Mouse (Mus musculus): ENCODE measurements around the gene Sod1. TPM values are rescaled to one million over a fixed set of nuclear protein-coding genes. Genes with fewer than 3 reads are reported as not detected.
"Not testable (repeated sequence)": the region's sequence is repeated elsewhere in the genome, so short reads cannot be mapped to it uniquely, and the experiment has no call there.

Gene Sod1
- polyA plus RNA-seq, 1 experiment from 2014 or later = 977 TPM

GRCm38 (mm10) chr16:90233702-90234101 lies 13.1 kb downstream of the Sod1 start:
- Histone ChIP-seq H3K4me3 (no peak overlapping the region), H3K4me2 (no peak overlapping the region), H3K4me1 (no peaks in the 10 kb centered on the region), H3K36me3 (peaks cover 36% of the 10 kb centered on the region), H3K27me3 (no peaks in the 10 kb centered on the region), H3K9ac (no peak overlapping the region), H3K9me3 (no peaks in the 10 kb centered on the region), H3K27ac (no peak overlapping the region)
- ATAC-seq (ENCODE audit: insufficient number of reproducible peaks, insufficient read depth, low FRiP score, low TSS enrichment, low read depth) = no peak
- WGBS = 93% methylated on average over 10 of the region's 10 CpGs

- Histone ChIP-seq H3K4me3 (no peak overlapping the region), H3K4me1 (no peaks in the 10 kb centered on the region), H3K27ac (no peak overlapping the region), H3K27me3 (no peaks in the 10 kb centered on the region), H3K4me2 (no peak overlapping the region), H3K36me3 (peaks cover 39% of the 10 kb centered on the region), H3K9ac (no peak overlapping the region), H3K9me3 (no peaks in the 10 kb centered on the region)
- 82% methylated on average over 6 of the region's 6 CpGs for WGBS
- no peak for ATAC-seq (ENCODE audit: insufficient number of reproducible peaks, insufficient read depth, low FRiP score, low TSS enrichment, low read depth)
Observed at GRCm38 (mm10) chr16:90234617-90235016, 14.1 kb downstream of the Sod1 start.

- H3K4me1 ChIP-seq = no peaks in the 10 kb centered on the region
- no peak overlapping the region for H3K9ac ChIP-seq
- no peak overlapping the region for H3K4me3 ChIP-seq
- ATAC-seq (ENCODE audit: insufficient number of reproducible peaks, insufficient read depth, low FRiP score, low TSS enrichment, low read depth) = no peak
- H3K27ac ChIP-seq = no peak overlapping the region
- no peak overlapping the region for H3K4me2 ChIP-seq
- H3K27me3 ChIP-seq = no peaks in the 10 kb centered on the region
- peaks cover 38% of the 10 kb centered on the region for H3K36me3 ChIP-seq
- H3K9me3 ChIP-seq = no peaks in the 10 kb centered on the region
- WGBS = 94% methylated on average over 3 of the region's 3 CpGs
Observed at GRCm38 (mm10) chr16:90235188-90235587, 14.6 kb downstream of the Sod1 start.

GRCm38 (mm10) chr16:90239128-90239746 lies 18.7 kb downstream of the Sod1 start:
- no peaks in the 10 kb centered on the region for H3K4me1 ChIP-seq
- H3K27ac ChIP-seq = no peak overlapping the region
- H3K36me3 ChIP-seq = peaks cover 66% of the 10 kb centered on the region
- no peak overlapping the region for H3K4me2 ChIP-seq
- WGBS = 88% methylated on average over 6 of the region's 6 CpGs
- H3K9me3 ChIP-seq = no peaks in the 10 kb centered on the region
- no peaks in the 10 kb centered on the region for H3K27me3 ChIP-seq
- no peak overlapping the region for H3K4me3 ChIP-seq
- no peak for ATAC-seq (ENCODE audit: insufficient number of reproducible peaks, insufficient read depth, low FRiP score, low TSS enrichment, low read depth)
- no peak overlapping the region for H3K9ac ChIP-seq

DNA sequence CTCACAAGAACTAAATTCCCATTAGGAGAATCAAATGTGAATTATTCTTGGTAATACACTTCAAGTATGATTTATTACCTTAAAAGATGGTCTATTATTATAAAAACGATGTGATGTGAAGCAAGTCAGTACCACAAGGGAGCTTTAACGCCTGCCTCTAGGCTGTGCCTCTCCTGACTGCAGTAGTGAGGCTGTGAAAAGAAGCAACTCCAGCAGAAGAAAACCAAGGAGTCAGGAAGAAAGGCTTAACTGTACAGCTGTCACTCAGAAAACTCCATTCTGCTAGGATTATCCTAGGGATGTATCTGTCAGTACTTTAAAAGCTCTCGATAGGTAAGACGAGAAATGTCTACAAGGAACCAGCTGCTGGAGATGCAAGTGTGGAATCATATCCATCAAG lies 21.3 kb downstream of the Sod1 start:
- ATAC-seq (ENCODE audit: insufficient number of reproducible peaks, insufficient read depth, low FRiP score, low TSS enrichment, low read depth) = no peak
- H3K9me3 ChIP-seq = no peaks in the 10 kb centered on the region
- no peaks in the 10 kb centered on the region for H3K4me1 ChIP-seq
- no peak overlapping the region for H3K27ac ChIP-seq
- H3K9ac ChIP-seq = no peak overlapping the region
- 82% methylated on average over 4 of the region's 4 CpGs for WGBS
- H3K27me3 ChIP-seq = no peaks in the 10 kb centered on the region
- no peak overlapping the region for H3K4me2 ChIP-seq
- H3K4me3 ChIP-seq = no peak overlapping the region
- peaks cover 78% of the 10 kb centered on the region for H3K36me3 ChIP-seq

DNA sequence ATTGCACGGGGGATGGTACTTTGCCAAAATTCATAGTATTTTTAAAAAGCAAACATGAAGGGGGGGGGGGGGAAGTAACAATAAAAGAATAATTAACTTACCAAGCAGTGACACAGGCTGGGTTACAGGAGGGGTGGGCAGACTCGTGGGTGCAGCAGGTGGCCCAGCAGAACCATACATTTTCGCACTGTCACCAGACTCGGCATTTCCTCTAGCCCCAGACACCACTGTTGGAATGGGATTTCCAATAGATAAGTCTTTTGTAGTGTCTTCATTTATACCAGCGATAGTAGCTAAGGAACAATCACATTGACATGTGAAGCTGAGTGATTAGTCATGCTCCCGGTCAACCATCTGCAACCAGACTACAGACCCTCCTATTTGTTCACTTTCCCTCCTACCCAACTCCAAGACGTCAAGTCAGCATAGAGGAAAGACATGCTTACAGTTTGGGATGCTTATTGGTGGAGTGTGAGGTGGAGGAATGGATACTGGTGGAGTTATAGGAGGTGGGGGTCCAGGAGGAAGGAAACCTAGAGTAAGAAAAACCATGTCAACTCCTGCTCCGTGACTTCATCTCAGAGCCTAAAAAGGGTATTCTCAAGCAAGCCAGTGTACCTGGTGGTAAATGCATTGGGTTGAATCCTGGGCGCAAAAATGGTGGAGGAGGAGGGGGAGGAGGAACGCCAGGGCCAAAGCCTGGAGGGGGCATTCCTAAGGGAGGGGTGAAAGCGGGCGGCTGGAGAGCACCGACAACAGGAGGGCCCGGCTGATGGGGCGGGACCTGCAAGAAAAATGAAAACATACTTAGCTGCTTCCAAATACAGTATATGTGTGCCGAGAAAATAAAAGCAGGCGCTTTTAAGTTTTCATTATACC lies 22.1 kb downstream of the Sod1 start:
- H3K27me3 ChIP-seq = no peaks in the 10 kb centered on the region
- ATAC-seq (ENCODE audit: insufficient number of reproducible peaks, insufficient read depth, low FRiP score, low TSS enrichment, low read depth) = no peak
- WGBS = 67% methylated on average over 17 of the region's 17 CpGs
- H3K4me2 ChIP-seq = no peak overlapping the region
- no peak overlapping the region for H3K4me3 ChIP-seq
- peaks cover 85% of the 10 kb centered on the region for H3K36me3 ChIP-seq
- no peaks in the 10 kb centered on the region for H3K9me3 ChIP-seq
- no peaks in the 10 kb centered on the region for H3K4me1 ChIP-seq
- H3K27ac ChIP-seq = no peak overlapping the region
- H3K9ac ChIP-seq = no peak overlapping the region

GRCm38 (mm10) chr16:90250099-90250498 lies 29.5 kb downstream of the Sod1 start:
- peaks cover 82% of the 10 kb centered on the region for H3K36me3 ChIP-seq
- 93% methylated on average over 7 of the region's 7 CpGs for WGBS
- no peaks in the 10 kb centered on the region for H3K4me1 ChIP-seq
- no peak overlapping the region for H3K4me2 ChIP-seq
- no peak for ATAC-seq (ENCODE audit: insufficient number of reproducible peaks, insufficient read depth, low FRiP score, low TSS enrichment, low read depth)
- H3K9me3 ChIP-seq = no peaks in the 10 kb centered on the region
- H3K27ac ChIP-seq = no peak overlapping the region
- H3K9ac ChIP-seq = no peak overlapping the region
- H3K27me3 ChIP-seq = no peaks in the 10 kb centered on the region
- H3K4me3 ChIP-seq = no peak overlapping the region

DNA sequence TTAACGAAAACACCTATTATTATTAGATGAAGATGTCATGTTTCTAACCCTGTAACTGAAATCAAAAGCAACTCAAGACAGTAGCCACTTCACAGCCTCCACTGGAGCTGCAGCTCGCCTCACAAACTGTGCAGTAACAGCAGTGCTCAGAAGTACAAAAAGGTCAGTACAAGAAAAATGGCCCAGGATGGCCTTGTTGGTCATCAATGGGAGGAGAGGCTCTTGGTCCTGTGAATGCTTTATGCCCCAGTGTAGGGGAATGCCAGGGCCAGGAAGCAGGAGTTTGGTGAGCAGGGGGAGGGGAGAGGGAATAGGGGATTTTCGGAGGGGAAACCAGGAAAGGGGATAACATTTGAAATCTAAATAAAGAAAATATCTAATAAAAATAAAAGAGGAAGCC lies 30.7 kb downstream of the Sod1 start:
- not testable (repeated sequence) for H3K27ac ChIP-seq; H3K9ac ChIP-seq; H3K9me3 ChIP-seq; ATAC-seq (ENCODE audit: insufficient number of reproducible peaks, insufficient read depth, low FRiP score, low TSS enrichment, low read depth); H3K4me2 ChIP-seq; H3K27me3 ChIP-seq; H3K4me1 ChIP-seq; H3K4me3 ChIP-seq
- WGBS = 88% methylated on average over 3 of the region's 3 CpGs
- peaks cover 78% of the 10 kb centered on the region for H3K36me3 ChIP-seq

DNA sequence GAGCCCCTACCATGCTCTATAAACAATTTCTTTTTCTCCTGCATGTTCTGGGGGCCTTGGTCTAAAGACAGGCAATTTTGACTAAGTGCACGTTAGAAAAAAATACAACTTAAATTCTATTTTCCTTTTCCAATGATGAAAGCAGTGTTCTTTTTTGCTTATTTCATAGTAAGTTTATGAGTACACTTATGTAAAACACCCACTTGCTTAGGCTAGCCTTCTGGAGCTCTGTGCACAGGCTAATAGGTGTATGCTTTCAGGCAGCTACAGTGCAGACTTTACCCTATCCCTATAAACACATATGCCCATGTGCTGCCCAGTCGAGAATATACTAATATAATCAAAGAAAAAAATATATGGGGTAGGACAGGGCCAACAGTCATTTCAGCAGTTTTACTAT lies 32.0 kb downstream of the Sod1 start:
- no peaks in the 10 kb centered on the region for H3K27me3 ChIP-seq
- H3K27ac ChIP-seq = no peak overlapping the region
- no peak overlapping the region for H3K9ac ChIP-seq
- H3K4me2 ChIP-seq = no peak overlapping the region
- peaks cover 79% of the 10 kb centered on the region for H3K36me3 ChIP-seq
- no peaks in the 10 kb centered on the region for H3K4me1 ChIP-seq
- no peak overlapping the region for H3K4me3 ChIP-seq
- WGBS = 93% methylated on average over 2 of the region's 2 CpGs
- H3K9me3 ChIP-seq = no peaks in the 10 kb centered on the region
- ATAC-seq (ENCODE audit: insufficient number of reproducible peaks, insufficient read depth, low FRiP score, low TSS enrichment, low read depth) = no peak

GRCm38 (mm10) chr16:90258950-90259349 lies 38.4 kb downstream of the Sod1 start:
- Histone ChIP-seq H3K27ac (no peak overlapping the region), H3K9ac (no peak overlapping the region), H3K4me2 (no peak overlapping the region), H3K36me3 (peaks cover 71% of the 10 kb centered on the region), H3K27me3 (no peaks in the 10 kb centered on the region), H3K4me3 (no peak overlapping the region), H3K9me3 (no peaks in the 10 kb centered on the region), H3K4me1 (no peaks in the 10 kb centered on the region)
- 92% methylated on average over 7 of the region's 7 CpGs for WGBS
- no peak for ATAC-seq (ENCODE audit: insufficient number of reproducible peaks, insufficient read depth, low FRiP score, low TSS enrichment, low read depth)

GRCm38 (mm10) chr16:90259623-90260022 lies 39.1 kb downstream of the Sod1 start:
- no peak overlapping the region for H3K27ac ChIP-seq
- no peak overlapping the region for H3K9ac ChIP-seq
- H3K36me3 ChIP-seq = peaks cover 65% of the 10 kb centered on the region
- no peaks in the 10 kb centered on the region for H3K27me3 ChIP-seq
- ATAC-seq (ENCODE audit: insufficient number of reproducible peaks, insufficient read depth, low FRiP score, low TSS enrichment, low read depth) = no peak
- H3K4me2 ChIP-seq = no peak overlapping the region
- H3K9me3 ChIP-seq = no peaks in the 10 kb centered on the region
- 93% methylated on average over 5 of the region's 5 CpGs for WGBS
- no peak overlapping the region for H3K4me3 ChIP-seq
- H3K4me1 ChIP-seq = no peaks in the 10 kb centered on the region

DNA sequence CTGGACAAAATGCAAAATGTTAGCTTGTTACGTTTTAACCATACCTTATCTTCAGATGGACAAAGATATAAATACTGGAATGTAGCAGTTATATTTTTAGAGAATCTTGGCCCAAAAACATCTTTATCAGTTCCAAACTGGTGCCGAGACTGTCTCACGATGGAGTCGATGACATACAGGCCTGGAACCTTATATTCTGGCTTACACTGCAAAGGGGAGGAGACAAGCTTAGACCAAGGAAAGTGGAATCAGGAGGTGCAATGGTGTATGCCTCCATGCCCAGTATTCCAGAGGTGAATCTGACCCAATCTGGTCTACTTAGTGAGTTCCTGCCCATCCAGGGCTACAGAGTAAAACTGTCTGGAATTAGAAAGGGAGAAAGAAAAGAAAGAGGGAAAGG lies 39.5 kb downstream of the Sod1 start:
- Histone ChIP-seq H3K4me2 (no peak overlapping the region), H3K36me3 (peaks cover 60% of the 10 kb centered on the region), H3K4me1 (no peaks in the 10 kb centered on the region), H3K9me3 (no peaks in the 10 kb centered on the region), H3K9ac (no peak overlapping the region), H3K27me3 (no peaks in the 10 kb centered on the region), H3K27ac (no peak overlapping the region), H3K4me3 (no peak overlapping the region)
- 88% methylated on average over 4 of the region's 4 CpGs for WGBS
- no peak for ATAC-seq (ENCODE audit: insufficient number of reproducible peaks, insufficient read depth, low FRiP score, low TSS enrichment, low read depth)

Measured in embryonic facial prominence, embryonic 13.5 days (tissue).